Mouse (Mus musculus): Measurements from ENCODE around the gene Arpc2.
A peak's percentile ranks its signal among the peaks of the same experiment; 100 is the strongest.

The Arpc2 gene

DNA sequence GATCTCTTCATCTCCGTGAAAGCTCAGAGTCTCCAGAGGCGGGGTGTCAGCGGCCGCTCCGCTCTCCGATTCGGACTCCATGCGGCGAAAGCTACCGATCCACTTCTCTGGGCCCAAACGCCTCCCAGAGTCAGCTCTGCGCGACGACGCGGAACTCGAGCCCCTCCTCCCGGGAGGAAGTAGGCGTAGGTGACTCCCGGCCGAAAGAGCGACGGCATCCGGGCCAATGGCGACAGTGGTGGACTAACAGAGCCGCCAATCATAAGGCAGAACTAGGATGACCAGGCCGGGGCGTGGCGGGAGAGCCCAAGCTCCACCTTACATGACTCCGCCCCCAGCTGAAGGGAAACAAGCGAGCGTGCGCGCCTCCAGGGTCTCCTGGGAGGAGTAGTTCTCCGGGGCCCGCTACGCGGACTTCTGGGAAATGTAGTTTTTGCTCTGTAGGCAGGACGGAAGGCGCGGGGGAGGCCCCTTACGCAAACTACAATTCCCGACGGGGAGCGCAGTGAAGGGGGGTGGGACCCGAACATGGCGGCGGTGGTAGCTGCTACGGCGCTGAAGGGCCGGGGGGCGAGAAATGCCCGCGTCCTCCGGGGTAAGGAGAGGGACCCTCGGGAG is 48.8 kb downstream of the Arpc2 start, which contains the start of the genes Aamp and Pnkd:
Gene Aamp (minus strand): TSS at position 196 of the 618 bp plus-strand sequence.
Gene Pnkd (plus strand): TSS at position 388 of the 618 bp plus-strand sequence.
- DNase-seq: peak; percentile 99 to 100

DNA sequence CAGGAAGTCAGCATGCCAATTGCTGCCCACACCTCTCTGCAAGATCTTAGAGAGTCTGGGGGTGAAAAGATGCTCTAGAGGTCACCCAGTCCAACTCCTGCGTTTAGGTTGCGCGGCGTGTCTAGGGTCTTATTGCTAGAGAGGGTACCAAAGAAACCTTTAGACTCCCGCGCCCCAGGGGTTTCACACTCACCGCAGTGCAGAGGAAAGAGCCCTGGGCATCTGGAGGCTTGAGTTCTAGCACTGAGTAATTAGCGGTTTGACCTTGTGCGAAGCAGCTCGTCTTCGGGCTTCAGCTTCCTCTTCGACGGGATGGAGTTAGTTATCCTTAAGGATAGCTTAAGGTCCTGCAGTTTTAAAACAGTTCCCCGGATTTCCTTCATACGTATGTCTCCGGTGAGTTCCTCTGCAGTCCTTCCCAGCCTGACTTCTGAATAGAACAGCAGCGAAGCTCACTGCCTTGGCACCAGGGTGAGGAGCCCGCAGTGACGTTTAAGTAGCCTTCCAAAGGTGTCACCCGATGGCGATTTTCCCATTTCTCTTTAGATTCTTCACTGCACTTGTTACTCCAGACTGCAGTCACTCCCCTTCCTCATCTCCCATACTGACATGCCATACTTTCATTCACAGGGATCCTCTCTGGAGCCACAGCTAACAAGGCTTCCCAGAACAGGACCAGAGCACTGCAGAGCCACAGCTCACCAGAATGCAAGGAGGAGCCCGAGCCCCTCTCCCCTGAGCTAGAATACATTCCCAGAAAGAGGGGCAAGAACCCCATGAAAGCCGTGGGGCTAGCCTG is 49.5 kb downstream of the Arpc2 start:
- no peak for DNase-seq

DNA sequence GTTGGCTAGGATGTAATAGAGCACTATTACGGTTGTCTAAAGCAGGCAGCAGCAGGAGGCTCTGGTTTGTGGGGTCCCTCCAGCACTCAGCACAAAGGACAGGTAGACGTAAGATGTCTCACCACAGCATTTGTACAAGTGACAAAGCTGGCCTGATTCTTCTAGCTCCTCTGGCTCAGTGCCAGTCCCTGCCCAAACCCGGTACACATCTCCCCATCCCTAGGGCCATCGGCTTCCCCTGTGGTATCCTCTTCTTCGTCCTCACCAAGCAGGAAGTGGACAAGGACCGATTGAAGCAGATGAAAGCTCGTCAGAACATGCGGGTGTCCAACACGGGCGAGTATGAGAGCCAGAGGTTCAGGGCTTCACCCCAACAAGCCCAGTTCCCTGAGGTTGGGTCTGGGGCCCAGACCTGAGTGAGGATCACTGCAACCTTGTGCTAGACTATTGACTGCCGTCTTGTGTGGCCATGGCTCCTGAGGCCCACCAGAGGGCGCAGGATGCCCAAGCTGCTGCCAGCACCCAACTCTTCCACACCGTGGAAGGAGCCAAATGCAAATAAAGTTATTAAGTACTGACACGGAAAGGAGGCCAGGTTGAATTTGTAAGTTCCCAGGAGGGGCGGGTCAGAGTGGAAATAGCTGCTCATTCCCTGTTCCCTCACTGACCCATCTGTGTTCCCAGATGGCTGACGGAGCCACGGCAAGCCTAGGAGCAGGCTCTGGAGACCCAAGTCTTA is 51.2 kb downstream of the Arpc2 start:
- DNase-seq: peak; percentile 17 to 28

DNA sequence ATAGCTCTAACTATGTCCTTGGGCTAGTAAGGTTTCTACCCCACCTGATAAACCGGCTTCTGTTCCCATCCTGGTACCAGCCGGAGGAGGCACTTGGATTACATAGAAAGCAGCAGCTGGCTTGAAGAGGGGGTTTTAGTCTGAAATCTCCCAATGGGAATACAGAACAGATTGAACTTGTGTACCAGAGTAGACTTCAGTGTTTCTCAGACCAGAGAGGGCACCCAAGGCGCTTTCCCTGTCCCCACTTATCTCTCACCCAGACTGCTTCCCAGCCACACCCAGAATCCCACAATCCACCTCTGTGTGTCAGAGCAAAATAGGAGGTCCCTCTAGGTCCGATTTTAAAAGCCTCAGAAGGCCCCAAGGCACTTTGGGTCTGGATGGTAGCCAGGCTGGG is 52.4 kb downstream of the Arpc2 start:
- no peak for DNase-seq

DNA sequence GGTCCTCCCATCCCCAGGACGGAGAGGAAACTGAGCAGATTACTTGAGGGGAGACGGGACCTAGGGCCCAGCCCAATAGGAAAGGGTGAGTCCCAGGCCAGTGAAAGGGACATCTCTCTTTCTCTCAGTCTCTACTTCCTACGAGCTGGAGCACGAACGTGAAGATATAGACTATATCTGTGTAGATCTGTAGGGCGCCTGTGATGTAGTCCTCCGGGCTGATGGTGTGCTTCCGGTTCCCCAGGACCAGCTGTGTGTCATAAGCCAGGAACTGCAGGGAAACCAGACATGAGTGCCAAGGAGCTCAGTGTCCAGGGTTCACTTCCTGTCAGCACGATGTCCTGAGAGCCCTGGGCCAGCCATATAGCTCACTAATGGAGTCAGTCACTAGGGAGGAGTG is 53.4 kb downstream of the Arpc2 start:
- no peak for DNase-seq

DNA sequence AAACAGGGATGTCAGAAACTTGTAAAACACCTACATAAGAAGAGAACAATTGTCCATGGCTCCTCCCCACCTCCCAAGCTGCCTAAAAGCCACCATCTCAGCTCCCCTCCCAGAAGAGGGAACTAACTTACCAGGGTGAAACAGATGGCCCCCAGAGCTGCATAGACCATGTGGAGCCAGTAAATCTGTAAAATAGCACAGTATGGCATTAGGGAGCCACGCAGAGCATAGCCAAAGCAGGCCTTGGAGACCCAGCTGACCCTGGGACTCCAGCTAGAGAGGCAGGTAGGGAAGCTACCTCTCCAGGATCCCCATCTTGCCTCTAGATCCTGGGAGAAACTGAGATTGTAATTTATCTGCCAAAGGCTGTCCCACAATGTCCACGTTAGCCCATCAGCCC is 53.9 kb downstream of the Arpc2 start:
- DNase-seq: no peak

DNA sequence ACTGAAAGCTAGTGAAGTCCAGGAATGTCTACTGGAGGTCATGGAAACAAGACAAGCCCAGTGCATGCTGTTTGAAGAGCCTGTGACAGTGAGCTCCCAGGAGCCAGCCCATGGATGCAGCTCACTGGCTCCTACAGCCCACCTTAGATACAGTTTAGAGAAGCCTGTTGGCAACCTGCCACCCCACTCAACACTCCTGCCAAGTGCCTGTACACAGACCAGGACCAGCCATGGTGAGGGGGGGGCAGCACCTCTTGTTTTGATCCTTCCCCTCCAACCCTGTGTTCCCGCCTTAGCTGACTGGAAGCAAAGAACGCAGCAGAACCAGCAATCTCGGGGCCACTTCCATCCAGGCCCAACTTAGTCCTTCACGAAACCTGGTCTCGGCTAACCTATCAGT is 54.3 kb downstream of the Arpc2 start:
- no peak for DNase-seq

DNA sequence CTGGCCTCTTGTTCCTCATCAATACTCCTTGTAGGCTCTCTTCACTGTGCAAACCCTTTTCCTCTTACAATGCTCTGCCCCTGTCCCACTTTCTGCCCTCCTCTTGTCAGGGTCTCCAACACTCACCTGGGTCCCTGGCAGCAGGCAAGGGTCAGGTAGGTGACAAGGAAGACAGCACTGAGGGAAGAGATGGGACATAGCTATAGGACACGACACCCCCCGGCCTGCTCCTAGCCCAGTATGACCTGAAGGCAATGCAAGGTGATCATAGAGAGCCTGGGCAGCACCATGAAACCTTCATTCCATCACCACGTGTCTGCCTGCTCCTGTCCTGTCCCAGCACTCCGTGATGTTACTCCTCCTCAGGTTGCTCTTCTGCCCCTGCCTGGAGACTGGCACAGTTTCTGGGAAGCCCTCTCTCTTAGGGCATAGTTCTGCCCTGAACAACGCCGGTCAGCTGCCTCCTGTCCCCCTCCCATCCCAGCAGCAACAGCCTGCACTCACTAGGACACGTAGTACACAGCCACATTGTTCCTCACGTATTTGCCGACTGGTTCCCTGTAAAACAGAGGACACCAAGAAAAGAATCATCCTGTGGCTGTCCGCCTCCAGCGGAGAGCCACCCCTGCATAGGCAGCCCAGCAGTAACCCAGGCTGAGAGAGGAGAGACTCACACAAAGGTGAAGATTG is 56.6 kb downstream of the Arpc2 start:
- DNase-seq: no peak

DNA sequence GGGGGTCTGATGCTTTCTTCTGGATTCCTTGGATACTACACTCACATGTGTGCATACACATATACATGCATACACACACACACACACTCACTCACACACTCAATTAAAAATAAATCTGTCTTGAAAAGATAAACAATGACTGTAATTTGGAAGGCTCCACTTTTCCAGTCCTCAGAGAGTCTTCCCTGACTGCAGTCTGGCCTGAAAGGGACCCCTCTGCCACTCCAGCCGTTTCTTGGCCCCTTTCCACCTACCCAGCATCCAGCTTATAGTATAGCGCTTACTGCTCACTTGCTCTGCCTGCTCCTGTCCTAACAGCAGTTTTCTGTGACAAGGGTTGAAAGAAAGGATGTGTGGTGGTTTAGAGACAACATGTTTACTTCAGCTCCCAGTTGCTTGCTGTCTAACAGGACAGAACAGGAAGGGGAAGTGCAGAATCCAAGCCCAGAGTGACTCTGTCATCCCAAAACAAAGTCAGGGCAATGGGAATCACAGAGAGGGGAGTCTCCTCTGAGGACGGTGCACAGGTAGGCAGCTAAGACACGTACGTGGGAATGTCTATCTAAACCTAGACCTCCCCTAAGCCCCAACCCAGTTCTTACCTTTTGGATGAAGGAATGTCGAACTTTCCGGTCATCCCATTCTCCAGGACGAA is 57.5 kb downstream of the Arpc2 start:
- DNase-seq: no peak

DNA sequence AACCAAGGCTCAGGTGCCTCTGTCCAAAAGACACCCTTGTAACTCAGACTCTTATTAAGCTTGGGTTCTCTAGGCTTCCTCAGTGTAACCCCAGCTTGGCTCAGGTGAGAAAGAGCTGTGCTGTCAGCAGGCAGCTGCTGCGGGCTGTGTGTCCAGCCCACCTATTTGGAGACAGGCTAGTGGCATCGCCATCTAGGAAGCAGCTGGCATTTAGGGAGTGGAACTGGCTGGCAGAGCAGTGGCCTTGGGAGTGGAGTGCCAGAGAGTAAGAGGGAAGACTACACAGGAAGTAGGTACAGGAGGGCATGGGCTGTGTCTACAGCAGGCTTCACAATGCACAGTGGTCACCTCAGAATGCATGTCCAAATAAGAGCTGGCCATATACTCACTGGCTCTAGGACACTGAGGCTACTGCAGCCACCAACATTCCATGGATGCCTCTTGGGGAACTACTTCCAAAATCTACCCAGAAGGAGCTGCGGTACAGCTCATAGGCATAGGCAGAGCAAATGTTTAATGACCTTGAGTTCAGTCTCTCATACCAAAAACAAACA is 58.3 kb downstream of the Arpc2 start:
- DNase-seq: no peak

DNA sequence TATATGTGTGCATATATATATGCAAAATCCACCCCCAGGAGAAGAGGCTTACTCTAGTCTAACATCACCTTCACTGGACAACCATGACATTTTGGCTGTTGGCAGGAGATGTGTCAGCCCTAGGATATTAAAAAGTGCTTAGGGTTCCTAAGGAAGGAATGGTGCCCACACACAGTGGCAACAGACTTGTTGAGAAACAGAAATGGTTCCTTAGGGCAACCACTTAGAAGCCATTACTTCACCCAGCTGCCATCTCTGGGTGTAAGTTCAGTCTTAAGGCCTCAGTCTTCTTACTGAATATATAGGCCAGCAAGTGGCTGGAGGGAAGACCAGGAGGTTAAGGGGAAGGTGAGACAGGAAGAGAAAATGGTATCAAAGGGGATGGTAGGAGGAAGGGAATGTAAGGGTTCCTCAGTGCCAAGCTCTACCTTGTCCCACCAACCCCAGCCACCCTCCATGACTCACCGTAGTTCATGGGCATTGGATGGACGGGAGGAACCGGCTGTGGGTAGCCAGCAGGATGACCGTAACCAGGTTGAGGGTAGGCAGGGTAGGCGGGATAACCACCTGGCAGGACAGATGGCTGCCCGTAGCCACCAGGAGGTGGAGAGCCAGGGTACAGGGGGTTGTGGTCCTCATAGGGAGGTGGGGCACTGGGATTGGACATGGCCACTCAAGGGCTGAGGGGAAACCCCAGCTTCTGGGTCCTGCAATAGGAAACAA is 59.0 kb downstream of the Arpc2 start:
- DNase-seq: no peak

DNA sequence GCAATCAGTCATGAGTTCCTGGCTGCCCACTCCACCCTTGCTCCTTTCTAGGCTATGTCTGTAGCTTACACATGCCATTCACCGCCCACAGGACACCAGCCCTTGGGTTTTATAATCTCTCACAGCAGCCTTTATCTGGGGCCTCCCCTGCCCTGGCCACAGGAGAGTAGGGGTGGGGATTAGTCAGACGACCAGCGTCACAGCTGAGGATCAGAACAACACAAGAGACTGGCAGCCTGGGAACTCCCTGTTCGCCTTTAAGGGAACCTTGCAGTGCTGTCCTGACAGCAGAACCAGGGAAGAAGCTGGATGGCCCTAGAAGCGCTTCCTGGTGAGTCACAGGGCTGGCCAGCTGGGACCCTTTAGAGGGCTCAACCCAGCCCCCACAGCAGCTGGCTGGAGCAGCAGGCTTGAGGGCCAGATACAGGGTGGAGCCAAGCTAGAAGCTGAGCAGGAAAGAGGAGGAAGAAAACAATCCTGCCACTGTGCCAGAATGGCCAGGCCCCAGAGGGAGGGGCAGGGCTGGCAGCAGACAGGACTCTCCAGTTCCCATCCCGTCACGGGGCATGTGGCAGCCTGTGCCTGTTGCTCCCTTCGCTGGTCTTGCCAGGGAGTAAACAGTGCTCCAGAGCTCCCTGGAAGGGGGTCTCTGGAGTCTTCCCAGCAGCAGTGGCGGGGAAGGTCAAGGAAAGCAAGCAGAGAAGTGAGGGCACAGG is 59.7 kb downstream of the Arpc2 start:
- DNase-seq: no peak

DNA sequence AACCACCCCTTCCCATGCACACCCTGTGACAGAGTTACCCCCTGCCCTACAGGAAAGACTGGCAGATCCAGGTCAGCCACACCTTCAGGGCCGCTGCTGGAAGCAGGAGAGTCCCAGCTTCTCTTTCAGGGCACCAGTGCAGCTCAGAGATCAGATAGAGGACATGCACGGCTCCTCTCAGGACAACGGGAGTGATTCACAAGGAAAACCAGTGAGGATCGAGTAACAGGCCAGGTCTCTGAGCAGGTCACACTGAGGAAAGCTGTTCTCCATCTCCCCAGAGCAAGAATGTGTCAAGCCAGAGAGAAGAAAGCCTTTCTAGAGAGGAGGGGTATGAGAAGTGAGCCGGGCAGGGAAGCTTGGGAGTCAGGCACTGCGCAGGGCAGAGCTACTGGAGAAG is 60.6 kb downstream of the Arpc2 start:
- no peak for DNase-seq

DNA sequence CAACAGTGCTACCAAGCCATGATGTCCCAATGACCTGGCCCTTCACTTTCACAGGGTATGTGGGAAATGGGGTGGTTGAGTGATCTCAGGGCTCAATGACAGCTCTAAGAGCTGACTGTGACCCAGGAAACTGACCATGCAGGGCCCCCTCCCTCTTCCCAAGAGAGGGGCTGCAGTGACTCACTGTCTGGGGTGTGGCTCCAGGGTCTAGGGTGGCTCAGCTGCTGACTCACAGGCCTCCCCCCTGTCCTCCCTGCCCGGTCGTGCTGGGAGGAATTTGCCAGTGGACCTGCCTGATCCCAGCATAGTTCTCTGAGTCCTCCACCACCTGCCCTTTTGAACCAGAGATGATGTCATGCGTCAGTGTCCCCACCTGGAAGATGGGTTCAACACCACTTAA is 61.4 kb downstream of the Arpc2 start:
- DNase-seq: no peak

DNA sequence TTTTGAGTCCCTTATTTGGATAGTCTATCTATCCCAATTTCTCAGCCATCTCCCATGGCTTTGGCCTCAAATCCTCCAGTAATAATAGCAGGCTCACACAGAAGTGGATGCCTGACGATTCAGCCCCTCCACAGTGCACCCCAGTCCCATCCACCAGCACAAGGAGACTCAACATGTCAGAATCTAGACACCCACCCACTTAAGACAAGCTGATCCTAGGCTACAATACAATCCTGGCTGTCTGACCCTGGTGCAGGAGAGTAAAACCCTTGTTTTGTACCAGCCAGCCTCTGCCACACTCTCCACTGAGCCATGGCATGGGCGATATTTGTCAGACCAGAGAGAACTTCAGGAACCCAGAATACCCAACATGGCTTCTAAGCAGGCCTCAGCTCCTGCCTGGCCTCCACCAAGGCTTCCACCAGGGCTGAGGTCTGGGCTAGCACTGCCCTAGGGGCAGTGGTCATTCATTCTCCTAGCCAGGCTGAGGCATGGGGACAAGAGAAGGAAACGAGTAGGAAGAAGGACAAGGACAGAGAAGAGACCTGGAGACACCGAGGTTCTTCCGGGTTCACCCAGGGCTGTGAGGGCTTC is 62.4 kb downstream of the Arpc2 start:
- no peak for DNase-seq

DNA sequence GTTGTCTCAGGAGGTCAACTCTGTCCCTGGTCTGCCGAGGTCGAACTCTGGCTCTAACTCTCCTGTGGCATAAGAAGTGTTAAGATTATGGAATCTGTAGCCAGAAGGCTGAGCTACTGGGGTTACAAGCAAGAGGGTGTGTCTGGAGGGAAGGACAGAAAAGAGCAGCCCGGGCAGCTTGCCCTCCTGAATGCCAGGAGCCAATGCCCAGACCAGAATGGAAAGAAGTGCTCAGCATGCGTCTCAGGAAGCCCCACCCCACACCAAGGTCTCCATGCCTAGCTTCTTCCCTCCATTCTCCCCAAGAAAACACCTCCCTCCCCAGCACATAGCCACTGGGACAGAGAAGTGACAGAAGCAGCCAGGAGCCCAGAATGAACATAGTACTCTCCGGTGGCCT is 63.1 kb downstream of the Arpc2 start:
- no peak for DNase-seq

DNA sequence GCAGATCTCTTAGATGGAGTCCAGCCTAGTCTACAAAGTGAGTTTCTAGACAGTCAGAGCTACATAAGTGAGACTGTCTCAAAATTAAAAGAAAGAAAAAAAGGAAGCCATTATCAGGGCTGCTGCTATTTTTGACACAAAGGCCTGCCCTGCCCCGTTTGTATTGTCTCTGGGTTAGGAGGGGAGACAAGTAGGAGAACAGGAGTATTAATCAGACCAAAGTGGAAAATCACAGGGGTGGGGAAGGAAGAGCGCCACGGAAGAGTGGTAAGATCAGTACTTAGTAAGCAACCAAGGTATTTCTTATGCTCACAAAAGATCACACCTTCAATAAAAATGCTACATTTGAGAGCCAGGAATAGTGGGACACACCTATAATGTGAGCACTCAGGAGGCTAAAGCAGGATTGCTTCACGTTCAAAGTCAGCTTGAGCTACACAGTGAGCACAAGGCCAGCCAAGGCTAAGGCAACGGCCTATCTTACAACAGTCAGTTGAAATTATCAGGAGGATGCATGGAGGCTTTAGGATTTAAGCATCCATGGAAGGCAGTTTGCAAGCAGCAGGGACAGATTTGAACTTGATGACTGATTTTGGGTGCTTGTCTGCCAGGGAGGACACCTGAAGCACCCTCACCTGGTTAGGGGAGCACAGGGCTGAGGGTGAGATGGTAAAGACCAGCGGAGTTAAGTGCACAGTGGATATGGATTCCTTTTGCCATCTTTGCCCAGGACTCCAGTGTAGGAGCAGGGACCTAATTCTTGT is 64.6 kb downstream of the Arpc2 start:
- DNase-seq: no peak

DNA sequence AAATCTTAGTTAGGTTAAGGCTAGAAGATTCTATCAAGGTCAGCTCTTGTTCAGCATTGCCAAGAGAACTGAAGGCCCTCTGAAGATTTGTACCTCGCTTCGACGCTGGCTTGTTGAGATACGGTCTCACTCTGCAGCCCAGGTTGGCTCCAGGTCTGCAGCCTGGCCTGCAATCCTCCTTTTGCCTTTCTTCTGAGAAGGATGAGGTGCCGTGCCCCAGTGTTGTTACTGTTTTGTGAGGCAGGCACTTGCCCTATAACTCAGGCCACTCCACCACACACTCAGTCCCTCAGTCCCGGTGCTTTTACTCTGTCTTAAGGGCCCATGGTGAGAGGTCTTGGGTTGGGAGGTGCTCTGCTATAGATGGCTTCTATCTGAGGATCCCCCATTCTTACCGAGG is 66.3 kb downstream of the Arpc2 start:
- no peak for DNase-seq

DNA sequence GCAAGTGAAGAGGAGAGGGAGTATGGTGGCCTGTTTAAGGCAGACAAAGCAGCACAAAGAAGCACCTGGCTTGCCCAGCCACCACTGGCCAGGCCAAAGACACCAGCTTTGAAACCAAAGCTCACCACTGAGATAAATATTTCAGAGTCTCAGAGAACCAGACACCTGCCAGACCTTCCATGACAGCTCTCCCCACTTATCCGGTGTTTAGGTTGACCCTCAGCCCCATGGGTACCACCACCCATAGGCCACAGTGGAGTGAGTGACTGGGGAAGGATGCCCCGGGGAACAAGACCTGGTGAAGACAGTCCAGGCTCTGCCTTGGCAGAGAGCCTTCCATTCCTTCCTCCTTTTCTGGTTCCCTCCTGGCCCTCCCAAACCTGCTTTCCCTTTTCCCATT is 67.0 kb downstream of the Arpc2 start:
- no peak for DNase-seq

Measured in B cell, adult 2 months (primary cell).